Mouse (Mus musculus) megakaryocyte, embryonic 14.5 days (primary cell): ENCODE results near the gene Smcr8. TPM values are rescaled to one million over a fixed set of nuclear protein-coding genes. Genes with fewer than 3 reads are reported as not detected.

Source experiments
- H3K27me3 ChIP-seq: replicated peaks from 2 replicates; pipeline ENCODE3; 2012; ENCODE audit warnings: inconsistent platforms
- H3K36me3 ChIP-seq: replicated peaks from 2 replicates; pipeline ENCODE3; 2012; ENCODE audit warnings: low read length, inconsistent platforms, mixed read lengths
- H3K4me1 ChIP-seq: 2 replicates; pipeline ENCODE4 v1.6.1; 2012; ENCODE audit warnings: inconsistent platforms
- H3K4me3 ChIP-seq: replicated peaks from 2 replicates; pipeline ENCODE3; 2012; ENCODE audit warnings: moderate library complexity, mild to moderate bottlenecking, inconsistent platforms
- H3K9me3 ChIP-seq: 2 replicates; pipeline ENCODE4 v1.6.1; 2012; ENCODE audit warnings: inconsistent platforms
- FLI1 ChIP-seq: IDR thresholded peaks from 2 replicates; pipeline ENCODE4 v1.6.1; 2012; ENCODE audit warnings: low read length, inconsistent platforms, mixed read lengths
- GATA1 ChIP-seq: IDR thresholded peaks from 3 replicates; pipeline ENCODE4 v1.6.1; 2012; ENCODE audit warnings: mixed read lengths, low read length, inconsistent platforms, borderline replicate concordance
- polyA plus RNA-seq: library from polyadenylated mRNA; stranded (reverse); fragments of >175 nt; gene quantifications from 2 replicates; pipeline ENCODE4 v1.2.3, GENCODE M21; 2012; ENCODE audit warnings: low replicate concordance; ENCODE audit not compliant: insufficient read depth

The Smcr8 gene
- polyA plus RNA-seq: 0.50 TPM in 1 of 2 replicates, not detected in the other

DNA sequence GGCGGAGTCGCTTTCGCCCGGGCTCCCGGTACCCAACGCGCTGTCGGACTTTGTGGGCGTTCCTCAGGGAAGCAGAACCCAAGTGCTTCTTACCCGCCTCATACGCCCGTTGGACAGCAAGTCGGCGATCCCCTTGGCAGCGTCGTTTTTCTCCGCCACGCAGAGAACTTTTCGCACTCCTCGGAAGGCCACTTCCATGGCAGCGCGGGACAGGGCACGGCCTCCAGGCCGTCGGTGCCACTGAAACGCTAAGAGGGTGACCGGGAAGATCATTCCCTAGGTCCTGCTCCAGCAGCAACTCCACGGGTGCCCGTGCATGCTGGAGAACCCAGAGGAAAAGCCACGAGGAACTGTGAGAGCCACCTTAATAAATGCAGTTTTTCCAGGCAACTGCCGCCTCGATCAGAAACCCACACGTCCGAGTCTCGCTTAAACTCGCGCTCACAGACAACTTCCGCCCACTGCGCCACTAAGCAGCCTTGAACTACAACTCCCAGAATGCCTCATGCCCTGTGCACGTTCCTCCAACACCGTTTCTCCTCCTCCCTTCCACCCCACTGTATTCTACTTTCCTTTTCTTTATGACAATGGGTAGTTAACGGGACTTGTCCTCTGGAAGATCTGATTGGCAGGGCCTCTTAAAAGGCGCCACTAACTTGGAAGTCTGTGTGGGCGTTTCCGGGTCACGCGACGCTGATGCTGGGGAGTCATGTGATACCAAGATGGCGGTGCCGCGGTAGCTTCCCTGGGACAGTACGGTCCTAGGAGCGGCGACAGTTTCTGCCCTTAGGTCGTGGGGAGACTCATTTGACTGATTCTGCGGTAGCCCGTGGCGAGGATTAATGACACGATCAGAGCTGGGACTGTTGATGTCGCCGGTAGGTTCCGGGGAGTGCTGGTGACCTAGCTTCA, at the start of gene Smcr8, which contains the start of gene Top3a:
Gene Smcr8, plus strand, starts transcription at position 696 of the 912 bp plus-strand sequence.
Gene Top3a, minus strand, starts transcription at position 537 of the 912 bp plus-strand sequence.
- Histone ChIP-seq H3K36me3 (peaks cover 39% of the 10 kb centered on the region), H3K4me1 (peaks cover 72% of the 10 kb centered on the region), H3K4me3 (peak within 1 kb of the TSS; percentile 99)

DNA sequence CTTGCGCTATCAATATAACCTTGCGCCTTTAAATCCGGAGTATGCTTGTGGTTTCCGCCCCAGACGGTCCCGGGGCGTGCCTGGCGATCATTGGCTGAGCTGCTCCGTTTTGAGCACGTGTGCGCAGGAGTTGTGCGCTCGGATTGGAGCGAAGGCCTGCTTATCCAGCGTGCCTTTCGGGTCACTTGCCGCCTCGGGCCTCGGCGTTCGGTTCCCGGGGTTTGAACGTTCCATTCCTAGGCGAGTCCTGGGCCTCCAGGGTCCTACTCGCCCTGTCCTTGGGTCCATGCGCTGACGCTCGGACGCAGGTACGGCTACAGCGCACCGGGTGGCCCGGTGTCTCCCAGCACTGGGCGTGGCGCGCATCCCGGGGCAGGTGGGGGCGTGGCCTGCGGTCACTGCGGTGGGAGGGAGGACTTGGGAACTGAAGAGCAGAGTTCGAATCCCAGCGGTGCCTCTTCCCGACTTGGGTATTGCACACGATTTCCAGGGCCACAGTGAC, 49.0 kb upstream of the Smcr8 start, which contains the start of gene Mief2:
Gene Mief2, plus strand, starts transcription at position 139 of the 502 bp plus-strand sequence.
- H3K9me3 ChIP-seq: no peaks in the 10 kb centered on the region
- H3K27me3 ChIP-seq: no peaks in the 10 kb centered on the region
- H3K4me3 ChIP-seq: peak within 1 kb of the TSS; percentile 99
- peaks cover 53% of the 10 kb centered on the region for H3K4me1 ChIP-seq
- TF ChIP-seq GATA1 (no peak), FLI1 (0 out of 2 replicates have a peak, but pooled peaks have one; percentile 14)
- peaks cover 60% of the 10 kb centered on the region for H3K36me3 ChIP-seq

More for the DNA sequence above, at the start of gene Smcr8, which contains the start of gene Top3a:
- no peaks in the 10 kb centered on the region for H3K27me3 ChIP-seq
- TF ChIP-seq GATA1: no peak
- no peak for TF ChIP-seq FLI1
- no peaks in the 10 kb centered on the region for H3K9me3 ChIP-seq

DNA sequence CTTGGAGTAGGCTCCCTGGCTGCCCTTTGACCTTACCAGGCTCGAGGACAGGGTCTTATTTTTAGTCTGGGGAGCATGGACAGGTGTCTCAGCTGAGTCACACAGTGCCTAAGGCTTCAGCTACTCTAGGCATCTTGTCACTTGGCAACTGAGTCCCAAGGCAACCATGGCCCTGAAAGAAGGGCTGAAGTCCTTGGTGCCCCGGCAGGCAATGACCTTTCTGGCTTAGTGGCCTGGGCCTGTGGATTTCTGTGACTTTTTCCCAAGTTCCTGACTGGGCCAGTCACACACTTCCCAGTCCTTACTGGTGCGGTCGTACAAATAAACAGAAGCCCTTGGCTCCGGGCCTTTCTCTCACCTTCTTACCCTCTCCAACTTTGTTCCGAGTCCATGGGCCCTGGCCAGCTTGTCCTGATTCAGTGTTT, 48.1 kb upstream of the Smcr8 start:
- Histone ChIP-seq H3K9me3 (no peaks in the 10 kb centered on the region), H3K4me3 (peak overlapping the region; percentile 99), H3K36me3 (peaks cover 59% of the 10 kb centered on the region), H3K27me3 (no peaks in the 10 kb centered on the region), H3K4me1 (peaks cover 62% of the 10 kb centered on the region)
- no peak for TF ChIP-seq FLI1
- no peak for TF ChIP-seq GATA1

DNA sequence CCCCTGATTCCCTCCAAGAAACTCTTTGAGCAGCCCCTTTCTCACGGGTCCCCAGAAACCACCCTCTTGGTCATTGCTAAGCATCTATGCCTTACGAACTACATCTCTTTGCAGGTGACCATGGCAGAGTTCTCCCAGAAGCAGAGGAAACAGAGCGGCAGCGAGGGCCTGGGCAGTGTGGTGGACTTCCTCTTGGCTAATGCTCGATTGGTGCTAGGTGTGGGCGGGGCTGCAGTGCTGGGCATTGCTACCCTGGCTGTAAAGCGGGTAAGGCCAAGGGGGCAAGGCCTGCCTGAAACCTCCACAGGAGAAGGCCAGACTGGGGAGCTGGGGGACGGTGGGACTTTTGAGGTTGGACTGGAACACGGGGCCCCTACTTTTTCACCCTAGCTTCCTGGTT, 47.2 kb upstream of the Smcr8 start:
- TF ChIP-seq GATA1 (no peak), FLI1 (no peak)
- Histone ChIP-seq H3K27me3 (no peaks in the 10 kb centered on the region), H3K9me3 (no peaks in the 10 kb centered on the region), H3K4me3 (no peak overlapping the region), H3K36me3 (peaks cover 50% of the 10 kb centered on the region), H3K4me1 (peaks cover 57% of the 10 kb centered on the region)

DNA sequence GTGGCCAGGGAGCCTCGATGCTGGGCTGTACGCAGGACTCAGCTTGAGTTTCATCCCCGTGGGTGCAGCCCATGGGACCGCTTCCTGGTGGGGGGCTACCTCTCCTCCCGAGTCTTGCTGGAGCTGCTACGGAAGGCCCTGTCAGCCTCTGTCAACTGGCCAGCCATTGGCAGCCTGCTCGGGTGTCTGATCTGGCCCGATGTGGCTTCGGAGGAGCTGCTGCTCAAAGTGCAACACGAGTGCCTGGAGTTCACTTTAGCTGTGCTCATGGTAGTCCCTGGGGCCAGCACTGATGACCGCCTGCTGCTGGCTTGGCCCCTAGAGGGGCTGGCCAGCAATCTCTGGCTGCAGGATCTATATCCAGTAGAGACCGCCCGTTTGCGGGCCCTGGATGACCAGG, 46.1 kb upstream of the Smcr8 start:
- Histone ChIP-seq H3K9me3 (no peaks in the 10 kb centered on the region), H3K4me3 (no peak overlapping the region), H3K4me1 (peaks cover 48% of the 10 kb centered on the region), H3K27me3 (no peaks in the 10 kb centered on the region), H3K36me3 (peaks cover 47% of the 10 kb centered on the region)
- TF ChIP-seq FLI1: no peak
- no peak for TF ChIP-seq GATA1

DNA sequence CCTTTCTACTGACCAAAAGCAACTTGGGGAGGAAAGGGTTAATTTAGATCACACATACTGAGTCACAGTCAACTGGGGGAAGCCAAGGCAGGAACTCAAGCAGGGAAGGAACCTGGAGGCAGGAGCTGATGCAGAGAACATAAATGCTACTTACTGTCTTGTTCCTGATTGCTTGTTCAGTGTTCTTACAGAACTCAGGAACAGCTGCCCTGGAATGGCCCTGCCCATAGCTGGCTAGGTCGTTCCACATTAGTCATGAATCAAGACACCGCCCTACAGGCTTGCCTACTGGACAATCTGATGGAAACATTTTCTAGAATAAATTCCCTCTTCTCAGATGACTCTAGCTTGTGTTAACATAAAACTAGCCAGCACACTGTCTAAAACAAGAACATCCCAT, 43.1 kb upstream of the Smcr8 start:
- H3K4me3 ChIP-seq: no peak overlapping the region
- H3K9me3 ChIP-seq: peaks cover 13% of the 10 kb centered on the region
- TF ChIP-seq GATA1 (no peak), FLI1 (no peak)
- H3K27me3 ChIP-seq: no peaks in the 10 kb centered on the region
- peaks cover 26% of the 10 kb centered on the region for H3K4me1 ChIP-seq
- peaks cover 61% of the 10 kb centered on the region for H3K36me3 ChIP-seq

DNA sequence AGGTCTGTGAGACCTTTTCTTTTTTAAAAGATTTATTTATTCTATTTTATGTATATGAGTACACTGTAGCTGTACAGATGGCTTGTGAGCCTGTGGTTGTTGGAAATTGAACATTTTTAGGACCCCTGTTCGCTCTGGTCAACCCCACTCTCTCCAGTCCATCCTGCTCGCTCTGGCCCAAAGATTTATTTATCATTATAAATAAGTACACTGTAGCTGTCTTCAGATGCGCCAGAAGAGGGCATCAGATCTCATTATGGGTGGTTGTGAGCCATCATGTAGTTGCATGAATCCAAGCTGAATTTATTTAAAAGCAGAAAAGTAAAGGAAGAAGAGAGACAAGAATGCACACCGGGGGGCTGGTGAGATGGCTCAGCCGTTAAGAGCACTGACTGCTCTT, 42.1 kb upstream of the Smcr8 start:
- H3K4me3 ChIP-seq: no peak overlapping the region
- H3K4me1 ChIP-seq: peaks cover 22% of the 10 kb centered on the region
- peaks cover 13% of the 10 kb centered on the region for H3K9me3 ChIP-seq
- no peaks in the 10 kb centered on the region for H3K27me3 ChIP-seq
- peaks cover 67% of the 10 kb centered on the region for H3K36me3 ChIP-seq
- no peak for TF ChIP-seq FLI1
- no peak for TF ChIP-seq GATA1

DNA sequence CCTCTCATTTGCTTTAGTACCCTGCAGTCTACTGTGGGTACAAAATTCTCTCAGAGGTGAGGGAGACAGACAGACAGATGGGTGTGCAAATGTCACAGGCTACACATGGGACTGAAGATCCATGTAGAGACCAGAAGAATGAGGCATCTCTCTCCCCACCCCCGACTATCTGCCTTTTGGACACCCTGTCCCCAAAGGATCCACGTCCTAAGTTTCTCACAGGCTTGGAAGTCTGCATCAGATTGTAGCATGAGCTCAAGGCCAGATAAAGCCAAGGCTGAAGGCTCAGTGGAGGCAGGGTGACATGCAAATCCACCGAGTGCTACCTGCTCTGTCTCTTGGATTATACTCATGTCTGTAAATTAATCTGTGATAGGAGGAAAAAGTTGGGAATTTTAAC, 40.8 kb upstream of the Smcr8 start:
- no peaks in the 10 kb centered on the region for H3K27me3 ChIP-seq
- peaks cover 67% of the 10 kb centered on the region for H3K36me3 ChIP-seq
- H3K9me3 ChIP-seq: peaks cover 13% of the 10 kb centered on the region
- H3K4me3 ChIP-seq: no peak overlapping the region
- H3K4me1 ChIP-seq: peaks cover 18% of the 10 kb centered on the region
- TF ChIP-seq FLI1 (no peak), GATA1 (no peak)

DNA sequence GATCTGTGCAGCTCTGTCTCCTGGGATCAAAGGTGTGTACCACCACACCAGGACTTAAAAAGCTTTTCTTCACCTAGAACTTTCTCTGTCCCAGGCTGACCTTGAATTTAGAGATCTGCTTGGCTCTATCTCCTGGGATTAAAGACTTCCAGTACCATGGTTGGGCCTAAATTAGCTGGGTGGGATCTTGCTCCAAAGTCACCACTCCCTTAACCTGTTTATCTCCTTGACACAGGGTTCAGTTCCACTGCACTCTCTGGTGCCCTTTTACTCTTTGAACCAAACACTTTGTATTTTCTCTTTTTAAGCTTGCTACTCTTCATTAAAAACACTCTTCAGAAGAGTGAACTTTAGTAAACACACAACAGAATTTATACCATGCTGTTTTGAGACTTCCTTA, 39.9 kb upstream of the Smcr8 start:
- Histone ChIP-seq H3K27me3 (no peaks in the 10 kb centered on the region), H3K4me3 (no peak overlapping the region)
- TF ChIP-seq GATA1 (no peak), FLI1 (no peak)

DNA sequence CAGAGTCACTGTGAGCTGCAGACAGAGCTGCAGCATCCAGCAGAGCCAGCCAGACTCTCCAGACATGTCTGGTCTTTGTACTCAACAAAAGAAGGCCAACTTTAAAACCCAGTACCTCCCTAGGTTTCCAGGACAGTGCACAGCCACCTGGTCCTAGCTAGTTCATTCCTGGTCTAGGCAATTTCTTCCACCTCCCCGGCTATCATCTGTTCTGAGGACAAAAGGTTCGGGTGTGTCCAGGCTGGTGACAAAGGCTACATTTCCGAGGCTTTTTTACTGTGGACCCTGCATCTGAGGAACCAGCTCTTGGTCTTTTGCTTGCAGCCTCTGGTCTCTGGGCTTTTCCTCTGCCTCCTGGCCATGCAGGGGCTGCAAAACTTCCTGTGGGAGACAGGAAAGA, 37.0 kb upstream of the Smcr8 start:
- peaks cover 13% of the 10 kb centered on the region for H3K9me3 ChIP-seq
- TF ChIP-seq FLI1 (no peak), GATA1 (no peak)
- peaks cover 78% of the 10 kb centered on the region for H3K36me3 ChIP-seq
- no peaks in the 10 kb centered on the region for H3K27me3 ChIP-seq
- H3K4me1 ChIP-seq: 0 out of 2 replicates have a peak, but pooled peaks cover 3% of the 10 kb centered on the region
- no peak overlapping the region for H3K4me3 ChIP-seq

More for the DNA sequence above, 39.9 kb upstream of the Smcr8 start:
- Histone ChIP-seq H3K4me1 (peaks cover 18% of the 10 kb centered on the region), H3K9me3 (peaks cover 13% of the 10 kb centered on the region), H3K36me3 (peaks cover 67% of the 10 kb centered on the region)
